Mouse (Mus musculus) heart, adult 2 months (tissue): ENCODE measurements around the gene Khk. TPM values are rescaled to one million over a fixed set of nuclear protein-coding genes. Genes with fewer than 3 reads are reported as not detected.
A peak's percentile ranks its signal among the peaks of the same experiment; 100 is the strongest.

Experiments used
- DNase-seq, 2 experiments: peaks; one replicate each; pipeline ENCODE4 v3.0.0; 2021
- H3K27ac ChIP-seq: fragments of 200-600 bp; 2 replicates; pipeline ENCODE4 v1.8.1; 2022
- H3K27me3 ChIP-seq: fragments of 200-500 bp; 2 replicates; pipeline ENCODE4 v1.6.1; 2012; ENCODE audit warnings: mild to moderate bottlenecking, low read length, inconsistent platforms, mixed read lengths; ENCODE audit not compliant: control insufficient read depth, insufficient read depth
- H3K36me3 ChIP-seq: fragments of 200-500 bp; 2 replicates; pipeline ENCODE4 v1.6.1; 2012; ENCODE audit warnings: low read length, inconsistent platforms; ENCODE audit not compliant: control insufficient read depth, insufficient read depth
- H3K4me1 ChIP-seq: fragments of 200-500 bp; 2 replicates; pipeline ENCODE4 v1.6.1; 2011; ENCODE audit warnings: low read length; ENCODE audit not compliant: control insufficient read depth, insufficient read depth
- H3K4me3 ChIP-seq: fragments of 200-600 bp; 2 replicates; pipeline ENCODE4 v1.8.1; 2022
- H3K79me2 ChIP-seq: fragments of 200-500 bp; replicated peaks from 2 replicates; pipeline ENCODE4 v1.6.1; 2012; ENCODE audit warnings: mild to moderate bottlenecking, inconsistent platforms, low read length, moderate library complexity, mixed read lengths; ENCODE audit not compliant: control insufficient read depth, insufficient read depth
- H3K9ac ChIP-seq: fragments of 200-500 bp; 2 replicates; pipeline ENCODE4 v1.6.1; 2012; ENCODE audit warnings: low read depth, mild to moderate bottlenecking, control low read depth, inconsistent platforms, low read length, mixed read lengths
- CTCF ChIP-seq: fragments of 200-600 bp; IDR thresholded peaks from 2 replicates; pipeline ENCODE4 v1.8.1; 2022; ENCODE audit warnings: antibody characterized with exemption, mild to moderate bottlenecking, moderate library complexity
- EP300 ChIP-seq: fragments of 200-500 bp; IDR thresholded peaks from 2 replicates; pipeline ENCODE4 v1.6.1; 2011; ENCODE audit warnings: low read depth, low read length, control low read depth; ENCODE audit not compliant: insufficient read depth
- POLR2A ChIP-seq: fragments of 200-500 bp; IDR thresholded peaks from 2 replicates; pipeline ENCODE4 v1.6.1; 2011; ENCODE audit warnings: mild to moderate bottlenecking, low read depth, low read length, control low read depth; ENCODE audit not compliant: insufficient read depth
- WGBS: fragments of 180-500 bp; shearing (Covaris S2); methylation state at CpG from one replicate; pipeline ENCODE4 v1.1.7; 2018; 5-methylcytosine and 5-hydroxymethylcytosine counted together
- intact Hi-C: fragments of 180-260 bp; cut with DNase I; formaldehyde crosslinking; loops from one replicate; pipeline ENCODE4 v1.15.1; 2025
- polyA plus RNA-seq: library from polyadenylated mRNA; depleted of rRNA; stranded (reverse); fragments of >200 nt; gene quantifications from 2 replicates; pipeline ENCODE4 v1.2.3, GENCODE M21; 2012
- total RNA-seq, 2 experiments: library from RNA; stranded (reverse); gene quantifications; 2 replicates each; pipeline ENCODE4 v1.2.3; 2021

The Khk gene
- total and polyA plus RNA-seq, 3 experiments, result 22.6 to 31.8 (median 29.6) TPM

- Histone ChIP-seq H3K9ac (no peak overlapping the region), H3K79me2 (no peaks in the 10 kb centered on the region), H3K36me3 (no peaks in the 10 kb centered on the region), H3K27ac (no peak overlapping the region), H3K4me1 (peaks cover 1% of the 10 kb centered on the region; the same call in 1 of the 2 replicates), H3K4me3 (no peak overlapping the region), H3K27me3 (no peaks in the 10 kb centered on the region)
- no peak for DNase-seq
- TF ChIP-seq POLR2A (no peak), EP300 (no peak), CTCF (no peak)
- 58% methylated on average over 4 of the region's 4 CpGs for WGBS
- intact Hi-C loops, result loop anchor here (5.0 kb wide), 1 partner anchor 124 kb away; no protein-coding TSS in a partner anchor
Observed at GRCm38 (mm10) chr5:30931378-30931777, 10.1 kb downstream of the Khk start.

GRCm38 (mm10) chr5:30933705-30934104 lies 12.5 kb downstream of the Khk start:
- intact Hi-C loops, result loop anchor here (5.0 kb wide), 1 partner anchor 126 kb away; no protein-coding TSS in a partner anchor
- Histone ChIP-seq H3K9ac (no peak overlapping the region), H3K79me2 (no peaks in the 10 kb centered on the region), H3K27me3 (no peaks in the 10 kb centered on the region), H3K36me3 (no peaks in the 10 kb centered on the region), H3K4me1 (peaks cover 1% of the 10 kb centered on the region; the same call in 1 of the 2 replicates), H3K4me3 (no peak overlapping the region), H3K27ac (no peak overlapping the region)
- DNase-seq, result no peak
- WGBS, result 62% methylated on average over 5 of the region's 5 CpGs
- no peak for TF ChIP-seq CTCF
- no peak for TF ChIP-seq POLR2A
- no peak for TF ChIP-seq EP300

DNA sequence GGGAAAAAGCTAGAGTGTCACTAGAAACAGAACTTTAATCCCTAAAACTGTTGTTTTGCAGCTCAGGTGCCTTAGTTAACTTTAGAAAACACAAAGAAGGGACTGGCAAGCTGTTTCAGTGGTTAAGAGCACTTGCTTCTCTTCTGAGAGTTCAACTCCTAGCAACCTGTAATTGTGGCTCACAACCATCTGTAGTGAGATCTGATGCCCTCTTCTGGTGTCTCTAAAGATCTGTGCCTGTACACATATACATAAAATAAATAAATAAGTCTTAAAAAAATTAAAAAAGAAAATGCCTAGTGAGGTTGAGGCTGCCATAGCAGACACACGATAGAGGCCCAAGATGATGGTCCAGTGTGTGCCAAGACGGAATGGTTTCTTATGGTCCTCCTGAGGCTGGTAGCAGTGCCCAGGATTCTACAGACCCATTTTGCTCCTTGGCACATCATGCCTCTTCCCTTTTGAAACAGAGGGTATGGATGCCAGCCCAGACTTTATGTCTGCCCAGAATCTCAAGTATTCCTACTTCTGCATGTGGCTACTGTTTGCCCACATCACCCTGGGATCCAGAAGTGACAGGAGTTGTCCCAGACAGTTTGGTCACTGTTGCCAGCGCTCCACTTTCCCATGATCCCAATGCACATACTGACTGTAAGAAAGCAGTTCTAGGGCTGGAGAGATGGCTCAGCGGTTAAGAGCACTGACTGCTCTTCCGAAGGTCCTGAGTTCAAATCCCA lies 13.7 kb downstream of the Khk start:
- H3K4me3 ChIP-seq, result no peak overlapping the region
- DNase-seq, result no peak

DNA sequence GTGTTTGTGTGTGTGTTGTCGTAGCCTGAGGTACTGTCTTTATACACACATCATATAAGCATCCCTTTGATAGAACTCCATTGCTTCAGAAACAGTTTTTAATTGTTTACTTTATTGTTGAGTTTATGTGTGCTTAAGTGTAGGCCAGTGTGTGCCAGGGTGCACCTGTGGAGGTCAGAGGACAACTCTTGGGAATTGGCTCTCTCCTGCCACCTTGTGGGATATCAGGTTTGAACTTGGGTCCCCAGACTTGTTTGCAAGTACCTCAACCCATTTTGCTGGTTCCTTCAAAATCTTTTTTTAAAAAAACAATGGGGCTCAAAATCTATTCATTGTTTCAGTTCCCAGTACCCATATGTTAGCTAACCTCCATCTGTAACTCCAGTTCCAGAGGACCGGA lies 21.8 kb downstream of the Khk start:
- intact Hi-C loops, result no loop called here
- no peak for DNase-seq
- Histone ChIP-seq H3K79me2 (no peaks in the 10 kb centered on the region), H3K36me3 (no peaks in the 10 kb centered on the region), H3K4me1 (peaks cover 1% of the 10 kb centered on the region), H3K9ac (no peak overlapping the region), H3K27ac (no peak overlapping the region), H3K4me3 (no peak overlapping the region), H3K27me3 (no peaks in the 10 kb centered on the region)
- no peak for TF ChIP-seq POLR2A
- no peak for TF ChIP-seq EP300
- peak; percentile 65 for TF ChIP-seq CTCF
- WGBS, result 96% methylated on average over 2 of the region's 2 CpGs

More for the DNA sequence above, 13.7 kb downstream of the Khk start:
- no peaks in the 10 kb centered on the region for H3K36me3 ChIP-seq
- H3K4me1 ChIP-seq, result peaks cover 1% of the 10 kb centered on the region; the same call in 1 of the 2 replicates
- TF ChIP-seq POLR2A, result no peak
- peak; percentile 44 for TF ChIP-seq CTCF
- no peak overlapping the region for H3K27ac ChIP-seq
- H3K79me2 ChIP-seq, result no peaks in the 10 kb centered on the region
- no peaks in the 10 kb centered on the region for H3K27me3 ChIP-seq
- WGBS, result 90% methylated on average over 5 of the region's 5 CpGs
- no peak overlapping the region for H3K9ac ChIP-seq
- intact Hi-C loops, result loop anchor here (5.0 kb wide), 1 partner anchor 128 kb away; no protein-coding TSS in a partner anchor

GRCm38 (mm10) chr5:30944344-30944743 lies 23.1 kb downstream of the Khk start:
- TF ChIP-seq POLR2A, result no peak
- no peaks in the 10 kb centered on the region for H3K79me2 ChIP-seq
- H3K27me3 ChIP-seq, result no peaks in the 10 kb centered on the region
- no peak overlapping the region for H3K9ac ChIP-seq
- WGBS, result 92% methylated on average over 6 of the region's 6 CpGs
- H3K36me3 ChIP-seq, result no peaks in the 10 kb centered on the region
- H3K4me1 ChIP-seq, result peaks cover 1% of the 10 kb centered on the region
- no peak for DNase-seq
- intact Hi-C loops, result loop anchor here (1.0 kb wide), 1 partner anchor 26 kb away; no protein-coding TSS in a partner anchor
- H3K27ac ChIP-seq, result no peak overlapping the region
- H3K4me3 ChIP-seq, result no peak overlapping the region

DNA sequence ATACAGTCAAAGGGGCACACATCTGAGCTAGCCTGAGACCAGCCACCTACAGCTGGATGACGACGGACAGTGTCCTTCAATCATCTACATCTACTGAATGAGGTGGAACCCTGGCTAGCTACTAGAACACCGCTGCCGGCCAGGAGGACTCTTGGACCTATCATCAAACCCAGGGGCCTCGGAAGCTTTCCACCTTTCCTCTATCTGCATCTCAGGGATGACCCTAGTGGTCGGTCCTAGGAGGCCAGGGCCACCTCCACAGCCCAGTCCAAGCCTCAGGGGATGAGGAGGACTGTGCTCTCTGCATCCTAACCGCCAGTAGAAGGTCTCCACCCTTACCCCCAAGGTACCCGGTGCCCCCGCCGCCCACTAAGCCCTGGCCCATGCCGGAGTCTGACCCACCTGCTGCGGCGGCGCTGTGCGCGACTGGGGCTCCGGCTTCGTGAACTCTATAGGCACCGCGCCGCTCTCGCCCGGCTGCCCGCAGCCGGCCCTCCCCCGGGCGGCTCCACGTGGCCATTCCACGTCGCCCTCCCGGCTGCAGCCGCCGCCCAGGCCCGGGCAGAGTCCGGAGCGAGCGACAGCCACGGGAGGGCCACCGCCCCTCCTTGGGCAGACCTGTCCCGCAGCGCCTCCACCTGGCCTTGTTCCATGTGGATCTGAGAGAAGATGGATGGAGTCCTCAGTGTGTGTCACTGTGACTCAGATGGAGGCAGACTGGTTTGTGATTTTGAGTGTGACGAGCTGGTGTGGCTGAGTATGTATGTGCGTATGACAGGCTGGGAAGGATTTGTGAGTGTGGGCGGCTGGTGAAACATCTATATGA lies 23.9 kb downstream of the Khk start, which contains the start of gene Cgref1:
Cgref1 (minus strand) TSS at position 636 of the 826 bp plus-strand sequence.
- H3K36me3 ChIP-seq, result no peaks in the 10 kb centered on the region
- intact Hi-C loops, result loop anchor here (1.0 kb wide), 1 partner anchor 25 kb away; no protein-coding TSS in a partner anchor
- peak within 1 kb of the TSS; percentile 59 for H3K9ac ChIP-seq
- no peaks in the 10 kb centered on the region for H3K79me2 ChIP-seq
- no peak within 1 kb of the TSS for H3K27ac ChIP-seq
- TF ChIP-seq CTCF (peak; percentile 55), EP300 (no peak)
- DNase-seq, result peak; percentile 63 to 66
- H3K4me3 ChIP-seq, result peak within 1 kb of the TSS; percentile 42
- 10% methylated on average over 44 of the region's 44 CpGs for WGBS
- no peaks in the 10 kb centered on the region for H3K27me3 ChIP-seq
- peaks cover 1% of the 10 kb centered on the region for H3K4me1 ChIP-seq
